Mouse (Mus musculus) midbrain, embryonic 10.5 days (tissue): ENCODE measurements at regions not wholly inside any gene's neighbourhood (a gene's known extent, or its start where the extent isn't known, plus 50 kb on each side); places are given as distances from the start of the nearest gene placed in this dataset.

Experiments
- DNase-seq: peaks from one replicate; pipeline ENCODE4 v3.0.0-alpha.2; 2017; ENCODE audit warnings: low spot score
- H3K27ac ChIP-seq: fragments of 300-500 bp; sonication (generic); replicated peaks from 2 replicates; pipeline ENCODE4 v1.5.1; 2016; ENCODE audit warnings: mild to moderate bottlenecking
- H3K27me3 ChIP-seq: fragments of 300-500 bp; sonication (generic); 2 replicates; pipeline ENCODE4 v1.6.1; 2016; ENCODE audit warnings: low read depth, mild to moderate bottlenecking; ENCODE audit not compliant: poor library complexity, severe bottlenecking
- H3K36me3 ChIP-seq: fragments of 300-500 bp; sonication (generic); 2 replicates; pipeline ENCODE4 v1.6.1; 2016; ENCODE audit warnings: mild to moderate bottlenecking, moderate library complexity
- H3K4me1 ChIP-seq: fragments of 300-500 bp; sonication (generic); 2 replicates; pipeline ENCODE4 v1.6.1; 2016
- H3K4me3 ChIP-seq: fragments of 300-500 bp; sonication (generic); 2 replicates; pipeline ENCODE4 v1.5.1; 2016; ENCODE audit warnings: mild to moderate bottlenecking, moderate library complexity
- H3K9me3 ChIP-seq: fragments of 300-500 bp; sonication (generic); replicated peaks from 2 replicates; pipeline ENCODE4 v1.6.1; 2016; ENCODE audit warnings: mild to moderate bottlenecking
- WGBS: fragments of 180-500 bp; shearing (Covaris S2); methylation state at CpG from one replicate; pipeline ENCODE4 v1.1.7; 2016; 5-methylcytosine and 5-hydroxymethylcytosine counted together

- no peak overlapping the region for H3K27ac ChIP-seq
- H3K4me1 ChIP-seq: no peaks in the 10 kb centered on the region
- H3K4me3 ChIP-seq: no peak overlapping the region
- no peaks in the 10 kb centered on the region for H3K9me3 ChIP-seq
- no peaks in the 10 kb centered on the region for H3K27me3 ChIP-seq
- DNase-seq: no peak
- H3K36me3 ChIP-seq: no peaks in the 10 kb centered on the region
- WGBS: 91% methylated on average over 5 of the region's 5 CpGs
Observed at GRCm38 (mm10) chr8:89468782-89469220, 424.8 kb upstream of the Sall1 start.

GRCm38 (mm10) chr8:89465211-89465753, 421.3 kb upstream of the Sall1 start:
- Histone ChIP-seq H3K36me3 (no peaks in the 10 kb centered on the region), H3K4me3 (no peak overlapping the region), H3K27me3 (no peaks in the 10 kb centered on the region), H3K9me3 (no peaks in the 10 kb centered on the region), H3K4me1 (no peaks in the 10 kb centered on the region; the same call in 1 of the 2 replicates), H3K27ac (no peak overlapping the region)
- WGBS: 91% methylated on average over 13 of the region's 13 CpGs
- DNase-seq: no peak

- no peaks in the 10 kb centered on the region; the same call in 1 of the 2 replicates for H3K9me3 ChIP-seq
- WGBS: 67% methylated on average over 4 of the region's 4 CpGs
- no peak overlapping the region for H3K4me3 ChIP-seq
- no peaks in the 10 kb centered on the region for H3K36me3 ChIP-seq
- no peaks in the 10 kb centered on the region for H3K4me1 ChIP-seq
- no peak for DNase-seq
- no peaks in the 10 kb centered on the region for H3K27me3 ChIP-seq
- H3K27ac ChIP-seq: no peak overlapping the region
Observed at GRCm38 (mm10) chr8:89456517-89456916, 412.6 kb upstream of the Sall1 start.

GRCm38 (mm10) chr8:89455731-89456130, 411.8 kb upstream of the Sall1 start:
- H3K27ac ChIP-seq: no peak overlapping the region
- no peaks in the 10 kb centered on the region for H3K4me1 ChIP-seq
- no peaks in the 10 kb centered on the region for H3K27me3 ChIP-seq
- WGBS: 91% methylated on average over 5 of the region's 5 CpGs
- H3K36me3 ChIP-seq: no peaks in the 10 kb centered on the region
- H3K9me3 ChIP-seq: no peaks in the 10 kb centered on the region; the same call in 1 of the 2 replicates
- H3K4me3 ChIP-seq: no peak overlapping the region
- DNase-seq: no peak

- 84% methylated on average over 7 of the region's 7 CpGs for WGBS
- no peak for DNase-seq
- Histone ChIP-seq H3K4me3 (no peak overlapping the region), H3K36me3 (no peaks in the 10 kb centered on the region), H3K4me1 (no peaks in the 10 kb centered on the region), H3K27me3 (no peaks in the 10 kb centered on the region), H3K27ac (no peak overlapping the region), H3K9me3 (no peaks in the 10 kb centered on the region; the same call in 1 of the 2 replicates)
Observed at GRCm38 (mm10) chr8:89454197-89454596, 410.2 kb upstream of the Sall1 start.

- Histone ChIP-seq H3K9me3 (no peaks in the 10 kb centered on the region; the same call in 1 of the 2 replicates), H3K27me3 (no peaks in the 10 kb centered on the region), H3K36me3 (no peaks in the 10 kb centered on the region), H3K4me3 (no peak overlapping the region), H3K4me1 (no peaks in the 10 kb centered on the region), H3K27ac (no peak overlapping the region)
- 90% methylated on average over 2 of the region's 2 CpGs for WGBS
- no peak for DNase-seq
Observed at GRCm38 (mm10) chr8:89453724-89454123, 409.8 kb upstream of the Sall1 start.

GRCm38 (mm10) chr8:89444466-89444865, 400.5 kb upstream of the Sall1 start:
- Histone ChIP-seq H3K4me1 (no peaks in the 10 kb centered on the region), H3K9me3 (no peaks in the 10 kb centered on the region), H3K36me3 (no peaks in the 10 kb centered on the region), H3K27ac (no peak overlapping the region), H3K27me3 (no peaks in the 10 kb centered on the region), H3K4me3 (no peak overlapping the region)
- no peak for DNase-seq
- WGBS: 77% methylated on average over 5 of the region's 5 CpGs

GRCm38 (mm10) chr8:89439304-89439703, 395.3 kb upstream of the Sall1 start:
- Histone ChIP-seq H3K4me3 (no peak overlapping the region), H3K27me3 (no peaks in the 10 kb centered on the region), H3K36me3 (no peaks in the 10 kb centered on the region), H3K4me1 (no peaks in the 10 kb centered on the region), H3K9me3 (no peaks in the 10 kb centered on the region), H3K27ac (no peak overlapping the region)
- WGBS: 90% methylated on average over 6 of the region's 6 CpGs
- no peak for DNase-seq

GRCm38 (mm10) chr8:89426969-89427368, 383.0 kb upstream of the Sall1 start:
- H3K27ac ChIP-seq: no peak overlapping the region
- H3K9me3 ChIP-seq: no peaks in the 10 kb centered on the region
- WGBS: 90% methylated on average over 3 of the region's 3 CpGs
- DNase-seq: no peak
- no peaks in the 10 kb centered on the region for H3K4me1 ChIP-seq
- no peak overlapping the region for H3K4me3 ChIP-seq
- no peaks in the 10 kb centered on the region for H3K27me3 ChIP-seq
- H3K36me3 ChIP-seq: no peaks in the 10 kb centered on the region

GRCm38 (mm10) chr8:89415287-89415686, 371.3 kb upstream of the Sall1 start:
- Histone ChIP-seq H3K36me3 (no peaks in the 10 kb centered on the region), H3K9me3 (no peaks in the 10 kb centered on the region), H3K27ac (no peak overlapping the region), H3K4me1 (peaks cover 8% of the 10 kb centered on the region; the same call in 1 of the 2 replicates), H3K27me3 (no peaks in the 10 kb centered on the region), H3K4me3 (no peak overlapping the region)
- no peak for DNase-seq
- WGBS: 85% methylated on average over 2 of the region's 2 CpGs

- Histone ChIP-seq H3K9me3 (no peaks in the 10 kb centered on the region), H3K4me3 (no peak overlapping the region), H3K27me3 (no peaks in the 10 kb centered on the region), H3K36me3 (no peaks in the 10 kb centered on the region), H3K27ac (no peak overlapping the region), H3K4me1 (peaks cover 8% of the 10 kb centered on the region; the same call in 1 of the 2 replicates)
- DNase-seq: no peak
- 90% methylated on average over 8 of the region's 8 CpGs for WGBS
Observed at GRCm38 (mm10) chr8:89412500-89412899, 368.5 kb upstream of the Sall1 start.

- Histone ChIP-seq H3K27me3 (no peaks in the 10 kb centered on the region), H3K27ac (no peak overlapping the region), H3K4me1 (peaks cover 8% of the 10 kb centered on the region; the same call in 1 of the 2 replicates), H3K4me3 (no peak overlapping the region), H3K9me3 (no peaks in the 10 kb centered on the region), H3K36me3 (no peaks in the 10 kb centered on the region)
- 37% methylated on average over 7 of the region's 7 CpGs for WGBS
- no peak for DNase-seq
Observed at GRCm38 (mm10) chr8:89412046-89412445, 368.1 kb upstream of the Sall1 start.

GRCm38 (mm10) chr8:89406688-89407087, 362.7 kb upstream of the Sall1 start:
- DNase-seq: no peak
- no peak overlapping the region for H3K4me3 ChIP-seq
- no peaks in the 10 kb centered on the region for H3K4me1 ChIP-seq
- no peaks in the 10 kb centered on the region for H3K27me3 ChIP-seq
- H3K36me3 ChIP-seq: no peaks in the 10 kb centered on the region
- WGBS: 92% methylated on average over 5 of the region's 5 CpGs
- H3K27ac ChIP-seq: no peak overlapping the region
- H3K9me3 ChIP-seq: no peaks in the 10 kb centered on the region

- Histone ChIP-seq H3K27ac (no peak overlapping the region), H3K4me1 (no peaks in the 10 kb centered on the region), H3K27me3 (no peaks in the 10 kb centered on the region), H3K4me3 (no peak overlapping the region), H3K9me3 (no peaks in the 10 kb centered on the region), H3K36me3 (no peaks in the 10 kb centered on the region)
- DNase-seq: no peak
- 89% methylated on average over 3 of the region's 3 CpGs for WGBS
Observed at GRCm38 (mm10) chr8:89404287-89404686, 360.3 kb upstream of the Sall1 start.
